Mouse (Mus musculus): ENCODE data around the gene Ldb2. TPM values are rescaled to one million over a fixed set of nuclear protein-coding genes. Genes with fewer than 3 reads are reported as not detected.

The Ldb2 gene
- polyA plus RNA-seq, 1 experiment from 2014 or later, result 41.0 TPM

- Histone ChIP-seq H3K36me3 (ENCODE audit: control insufficient read depth, insufficient read depth, low read length) (no peaks in the 10 kb centered on the region), H3K4me2 (ENCODE audit: low read length) (no peak overlapping the region), H3K27me3 (replicated peaks; ENCODE audit: control insufficient read depth, insufficient read depth, low read length) (no peaks in the 10 kb centered on the region), H3K9me3 (ENCODE audit: control insufficient read depth, low read length) (no peaks in the 10 kb centered on the region), H3K9ac (ENCODE audit: low read depth, low read length) (no peak overlapping the region), H3K4me3 (ENCODE audit: low read length) (no peak overlapping the region), H3K4me1 (ENCODE audit: control insufficient read depth, insufficient read depth, low read depth, low read length) (no peaks in the 10 kb centered on the region), H3K27ac (ENCODE audit: low read depth, low read length) (no peak overlapping the region)
- 78% methylated on average over 8 of the region's 8 CpGs for whole genome bisulfite sequencing
- no peak for ATAC-seq
These were observed 247.4 kb downstream of the Ldb2 start for GRCm38 (mm10) chr5:44552121-44552520.

GRCm38 (mm10) chr5:44548468-44548867 is 251.0 kb downstream of the Ldb2 start:
- Histone ChIP-seq H3K27ac (ENCODE audit: low read depth, low read length) (no peak overlapping the region), H3K4me1 (ENCODE audit: control insufficient read depth, insufficient read depth, low read depth, low read length) (no peaks in the 10 kb centered on the region), H3K9me3 (ENCODE audit: control insufficient read depth, low read length) (no peaks in the 10 kb centered on the region), H3K4me3 (ENCODE audit: low read length) (no peak overlapping the region), H3K36me3 (ENCODE audit: control insufficient read depth, insufficient read depth, low read length) (no peaks in the 10 kb centered on the region), H3K4me2 (ENCODE audit: low read length) (no peak overlapping the region), H3K27me3 (replicated peaks; ENCODE audit: control insufficient read depth, insufficient read depth, low read length) (no peaks in the 10 kb centered on the region), H3K9ac (ENCODE audit: low read depth, low read length) (no peak overlapping the region)
- no peak for ATAC-seq
- WGBS, result 58% methylated on average over 11 of the region's 11 CpGs

GRCm38 (mm10) chr5:44543472-44544132 is 255.9 kb downstream of the Ldb2 start:
- Histone ChIP-seq H3K36me3 (ENCODE audit: control insufficient read depth, insufficient read depth, low read length) (no peaks in the 10 kb centered on the region), H3K27me3 (replicated peaks; ENCODE audit: control insufficient read depth, insufficient read depth, low read length) (no peaks in the 10 kb centered on the region), H3K4me3 (ENCODE audit: low read length) (no peak overlapping the region), H3K4me1 (ENCODE audit: control insufficient read depth, insufficient read depth, low read depth, low read length) (peaks cover 4% of the 10 kb centered on the region; the same call in 1 of the 2 replicates), H3K27ac (ENCODE audit: low read depth, low read length) (no peak overlapping the region), H3K9ac (ENCODE audit: low read depth, low read length) (no peak overlapping the region), H3K4me2 (ENCODE audit: low read length) (no peak overlapping the region), H3K9me3 (ENCODE audit: control insufficient read depth, low read length) (no peaks in the 10 kb centered on the region)
- WGBS, result 95% methylated on average over 2 of the region's 2 CpGs
- no peak for ATAC-seq

- Histone ChIP-seq H3K27me3 (replicated peaks; ENCODE audit: control insufficient read depth, insufficient read depth, low read length) (no peaks in the 10 kb centered on the region), H3K36me3 (ENCODE audit: control insufficient read depth, insufficient read depth, low read length) (no peaks in the 10 kb centered on the region), H3K27ac (ENCODE audit: low read depth, low read length) (no peak overlapping the region), H3K9ac (ENCODE audit: low read depth, low read length) (no peak overlapping the region), H3K4me2 (ENCODE audit: low read length) (no peak overlapping the region), H3K4me1 (ENCODE audit: control insufficient read depth, insufficient read depth, low read depth, low read length) (peaks cover 7% of the 10 kb centered on the region), H3K9me3 (ENCODE audit: control insufficient read depth, low read length) (no peaks in the 10 kb centered on the region), H3K4me3 (ENCODE audit: low read length) (no peak overlapping the region)
- no peak for ATAC-seq
- WGBS, result 92% methylated on average over 9 of the region's 9 CpGs
These were observed 257.7 kb downstream of the Ldb2 start for GRCm38 (mm10) chr5:44541748-44542147.

GRCm38 (mm10) chr5:44538687-44539086 is 260.8 kb downstream of the Ldb2 start:
- WGBS, result 26% methylated on average over 2 of the region's 2 CpGs
- H3K4me3 ChIP-seq (ENCODE audit: low read length), result no peak overlapping the region
- H3K4me2 ChIP-seq (ENCODE audit: low read length), result no peak overlapping the region
- no peaks in the 10 kb centered on the region for H3K9me3 ChIP-seq (ENCODE audit: control insufficient read depth, low read length)
- H3K4me1 ChIP-seq (ENCODE audit: control insufficient read depth, insufficient read depth, low read depth, low read length), result peaks cover 7% of the 10 kb centered on the region
- H3K9ac ChIP-seq (ENCODE audit: low read depth, low read length), result no peak overlapping the region
- no peak overlapping the region; the same call in 1 of the 2 replicates for H3K27ac ChIP-seq (ENCODE audit: low read depth, low read length)
- no peaks in the 10 kb centered on the region for H3K27me3 ChIP-seq (replicated peaks; ENCODE audit: control insufficient read depth, insufficient read depth, low read length)
- H3K36me3 ChIP-seq (ENCODE audit: control insufficient read depth, insufficient read depth, low read length), result no peaks in the 10 kb centered on the region
- ATAC-seq, result no peak

GRCm38 (mm10) chr5:44538000-44538395 is 261.5 kb downstream of the Ldb2 start:
- Histone ChIP-seq H3K27ac (ENCODE audit: low read depth, low read length) (no peak overlapping the region), H3K4me2 (ENCODE audit: low read length) (peak overlapping the region; percentile 31)
- WGBS, result 5% methylated on average over 5 of the region's 5 CpGs

GRCm38 (mm10) chr5:44537316-44537999 is 262.0 kb downstream of the Ldb2 start:
- H3K27ac ChIP-seq (ENCODE audit: low read depth, low read length), result peak overlapping the region; percentile 74
- H3K9ac ChIP-seq (ENCODE audit: low read depth, low read length), result no peak overlapping the region
- 0 out of 2 replicates have a peak, but pooled peaks have one; percentile 48 for ATAC-seq
- no peak overlapping the region; the same call in 1 of the 2 replicates for H3K4me2 ChIP-seq (ENCODE audit: low read length)
- H3K36me3 ChIP-seq (ENCODE audit: control insufficient read depth, insufficient read depth, low read length), result no peaks in the 10 kb centered on the region
- no peak overlapping the region for H3K4me3 ChIP-seq (ENCODE audit: low read length)
- no peaks in the 10 kb centered on the region for H3K27me3 ChIP-seq (replicated peaks; ENCODE audit: control insufficient read depth, insufficient read depth, low read length)
- H3K4me1 ChIP-seq (ENCODE audit: control insufficient read depth, insufficient read depth, low read depth, low read length), result peaks cover 7% of the 10 kb centered on the region
- WGBS, result 46% methylated on average over 5 of the region's 5 CpGs
- H3K9me3 ChIP-seq (ENCODE audit: control insufficient read depth, low read length), result no peaks in the 10 kb centered on the region

More at GRCm38 (mm10) chr5:44538000-44538395, 261.5 kb downstream of the Ldb2 start:
- no peaks in the 10 kb centered on the region for H3K27me3 ChIP-seq (replicated peaks; ENCODE audit: control insufficient read depth, insufficient read depth, low read length)
- H3K4me1 ChIP-seq (ENCODE audit: control insufficient read depth, insufficient read depth, low read depth, low read length), result peaks cover 7% of the 10 kb centered on the region
- peak; percentile 94 for ATAC-seq
- no peak overlapping the region for H3K4me3 ChIP-seq (ENCODE audit: low read length)
- H3K9ac ChIP-seq (ENCODE audit: low read depth, low read length), result no peak overlapping the region
- H3K9me3 ChIP-seq (ENCODE audit: control insufficient read depth, low read length), result no peaks in the 10 kb centered on the region
- no peaks in the 10 kb centered on the region for H3K36me3 ChIP-seq (ENCODE audit: control insufficient read depth, insufficient read depth, low read length)

GRCm38 (mm10) chr5:44529466-44529865 is 270.0 kb downstream of the Ldb2 start:
- Histone ChIP-seq H3K4me1 (ENCODE audit: control insufficient read depth, insufficient read depth, low read depth, low read length) (no peaks in the 10 kb centered on the region), H3K4me3 (ENCODE audit: low read length) (no peak overlapping the region), H3K36me3 (ENCODE audit: control insufficient read depth, insufficient read depth, low read length) (no peaks in the 10 kb centered on the region), H3K27ac (ENCODE audit: low read depth, low read length) (0 out of 2 replicates have a peak overlapping the region, but pooled peaks have one; percentile 23), H3K4me2 (ENCODE audit: low read length) (no peak overlapping the region), H3K9ac (ENCODE audit: low read depth, low read length) (no peak overlapping the region), H3K27me3 (replicated peaks; ENCODE audit: control insufficient read depth, insufficient read depth, low read length) (no peaks in the 10 kb centered on the region), H3K9me3 (ENCODE audit: control insufficient read depth, low read length) (no peaks in the 10 kb centered on the region)
- 71% methylated on average over 3 of the region's 3 CpGs for WGBS
- no peak for ATAC-seq

- H3K27me3 ChIP-seq (replicated peaks; ENCODE audit: control insufficient read depth, insufficient read depth, low read length), result no peaks in the 10 kb centered on the region
- WGBS, result 63% methylated on average over 1 of the region's 1 CpGs
- ATAC-seq, result no peak
- H3K4me2 ChIP-seq (ENCODE audit: low read length), result no peak overlapping the region
- no peaks in the 10 kb centered on the region for H3K9me3 ChIP-seq (ENCODE audit: control insufficient read depth, low read length)
- no peak overlapping the region for H3K9ac ChIP-seq (ENCODE audit: low read depth, low read length)
- no peak overlapping the region for H3K4me3 ChIP-seq (ENCODE audit: low read length)
- 0 out of 2 replicates have a peak overlapping the region, but pooled peaks have one; percentile 23 for H3K27ac ChIP-seq (ENCODE audit: low read depth, low read length)
- H3K36me3 ChIP-seq (ENCODE audit: control insufficient read depth, insufficient read depth, low read length), result no peaks in the 10 kb centered on the region
- no peaks in the 10 kb centered on the region for H3K4me1 ChIP-seq (ENCODE audit: control insufficient read depth, insufficient read depth, low read depth, low read length)
These were observed 270.5 kb downstream of the Ldb2 start for GRCm38 (mm10) chr5:44529001-44529400.

All from hindbrain, embryonic 16.5 days (tissue).